Mouse (Mus musculus): ENCODE measurements around the gene Sgtb.

The Sgtb gene

DNA sequence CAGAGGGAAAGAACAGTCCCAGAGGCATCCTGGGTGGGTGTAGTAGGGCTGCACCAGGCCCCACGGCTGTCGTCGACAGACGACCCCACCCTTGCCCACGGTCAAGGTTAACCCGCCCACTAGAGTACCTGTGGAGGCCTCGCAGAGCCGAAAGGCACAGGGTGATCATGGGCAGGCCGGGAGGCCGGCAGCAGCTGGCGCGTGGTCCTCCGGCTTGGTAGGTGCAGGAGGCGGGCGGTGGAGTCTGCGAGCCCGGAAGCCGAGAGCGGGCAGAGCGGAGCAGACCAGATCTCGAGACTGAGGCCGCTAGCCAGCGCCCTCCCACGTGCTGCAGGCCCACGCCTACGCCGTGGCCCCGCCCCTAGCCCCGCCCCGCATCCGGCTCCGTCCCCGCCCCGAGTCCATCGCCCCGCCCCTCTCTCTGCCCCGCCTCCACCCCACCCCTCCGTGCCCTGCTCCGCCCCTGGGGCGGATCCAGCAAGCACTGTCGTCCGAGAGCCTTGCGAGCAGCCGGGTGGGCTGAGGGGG is at the start of gene Sgtb, which contains the start of gene Nln:
Gene Sgtb (plus strand): TSS at position 454 of the 528 bp plus-strand sequence.
Gene Nln (minus strand): TSS at position 327 of the 528 bp plus-strand sequence.
- peak; percentile 83 to 86 for DNase-seq (ENCODE audit: low spot score in 2 of 2)

DNA sequence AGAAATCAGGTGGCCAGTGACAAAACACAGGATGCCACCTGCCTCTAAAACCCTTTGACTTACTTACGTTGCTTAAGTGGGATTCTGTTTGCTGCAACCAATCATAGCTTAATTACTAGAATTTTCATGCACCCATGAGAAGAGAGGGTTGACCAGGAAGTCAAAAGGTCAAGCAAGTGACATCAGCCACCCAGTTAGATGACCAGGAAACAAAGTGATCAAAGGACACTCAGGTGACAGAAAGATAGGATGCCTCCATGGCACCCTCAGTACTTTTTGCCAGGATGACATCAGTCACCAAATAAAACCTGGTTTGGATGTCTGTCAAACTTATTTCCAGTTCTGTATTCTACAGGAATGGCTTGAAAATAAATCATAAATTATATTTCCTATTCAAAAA is 49.3 kb upstream of the Sgtb start:
- DNase-seq (ENCODE audit: low spot score in 2 of 2) = no peak

DNA sequence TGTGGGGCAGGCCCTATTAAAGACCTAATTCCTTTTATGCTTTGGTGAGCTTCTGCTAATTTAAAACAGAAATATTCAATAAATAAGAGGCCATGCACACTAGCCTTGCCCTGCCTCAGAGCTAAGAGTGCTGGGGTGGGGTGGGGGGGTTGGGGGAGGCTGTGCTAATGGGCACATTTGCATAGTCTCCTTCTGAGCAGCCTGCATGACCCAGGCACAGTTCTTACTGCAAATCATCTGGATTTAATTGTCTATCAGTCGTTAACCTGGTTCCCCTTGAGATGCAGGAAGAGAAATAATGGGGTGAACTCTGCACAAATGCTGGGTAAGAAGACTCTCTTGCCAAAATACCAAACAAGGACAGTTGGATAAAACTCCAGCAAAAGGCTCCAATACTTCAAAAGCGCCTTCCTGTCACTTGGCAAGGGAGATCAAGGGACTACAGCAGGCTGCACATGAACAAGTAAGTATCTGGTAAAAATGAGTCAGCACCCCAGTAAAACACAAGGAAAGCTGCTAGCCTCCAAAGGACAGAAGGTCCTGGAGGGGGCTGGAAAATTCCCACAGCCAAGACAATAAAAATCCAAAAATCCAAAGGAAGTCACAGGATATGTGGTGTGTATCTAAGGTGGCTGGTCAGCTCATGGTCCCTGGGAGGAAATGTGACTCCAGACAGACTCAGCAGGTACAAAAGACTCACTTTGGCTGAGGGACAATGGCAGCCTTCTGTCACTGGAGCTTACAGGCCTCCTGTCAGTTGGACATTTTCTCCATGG is 47.4 kb upstream of the Sgtb start:
- no peak for DNase-seq (ENCODE audit: low spot score in 2 of 2)

DNA sequence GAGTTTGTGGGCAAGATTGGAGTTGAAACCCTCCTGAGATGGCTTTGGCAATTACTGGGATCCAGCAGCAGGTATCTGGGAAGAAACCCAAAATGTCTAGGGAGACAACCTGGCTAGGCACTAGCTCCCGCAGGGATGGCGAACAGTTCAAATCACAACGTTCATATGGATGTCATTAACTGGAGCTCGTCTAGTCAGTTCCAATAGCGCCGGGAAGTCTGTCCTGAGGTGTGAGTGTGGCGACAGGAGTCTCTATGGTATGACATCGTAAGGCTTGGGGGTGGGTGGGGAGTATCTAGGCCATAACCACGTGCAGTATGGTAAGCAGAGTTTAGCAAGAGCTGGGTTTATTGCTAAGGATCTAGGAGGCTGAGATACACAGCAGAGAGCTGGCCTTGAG is 46.5 kb upstream of the Sgtb start:
- no peak for DNase-seq (ENCODE audit: low spot score in 2 of 2)

DNA sequence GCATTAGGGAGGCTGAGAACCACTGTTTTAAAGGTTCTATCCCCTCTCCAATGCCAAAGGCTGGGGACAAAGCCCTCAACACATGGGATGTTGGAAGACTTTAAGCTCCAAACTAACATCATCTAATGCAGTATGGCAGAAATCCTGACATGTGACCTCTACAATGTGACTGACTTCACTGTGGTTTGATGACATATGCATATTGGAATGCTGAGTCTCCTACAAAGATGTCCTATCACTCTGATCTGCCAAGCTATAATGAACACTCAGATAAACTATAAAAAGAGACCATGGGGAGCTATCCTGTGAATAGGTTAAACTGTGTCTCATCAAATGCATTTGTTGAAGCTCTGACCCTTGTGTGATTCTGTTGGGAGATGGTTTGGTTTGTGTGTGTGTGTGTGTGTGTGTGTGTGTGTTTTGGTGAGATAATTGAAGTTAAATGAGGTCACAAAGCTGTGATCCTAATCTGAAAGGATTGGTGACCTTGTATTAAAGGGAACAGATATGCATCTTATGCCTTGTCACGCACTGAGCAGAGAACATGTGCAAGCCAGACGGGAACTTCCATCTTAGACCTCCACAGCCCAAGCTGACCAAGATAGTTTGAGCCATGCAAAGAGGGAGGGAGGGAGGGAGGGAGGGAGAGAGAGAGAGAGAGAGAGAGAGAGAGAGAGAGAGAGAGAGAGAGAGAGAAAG is 43.7 kb upstream of the Sgtb start:
- no peak for DNase-seq (ENCODE audit: low spot score in 2 of 2)

DNA sequence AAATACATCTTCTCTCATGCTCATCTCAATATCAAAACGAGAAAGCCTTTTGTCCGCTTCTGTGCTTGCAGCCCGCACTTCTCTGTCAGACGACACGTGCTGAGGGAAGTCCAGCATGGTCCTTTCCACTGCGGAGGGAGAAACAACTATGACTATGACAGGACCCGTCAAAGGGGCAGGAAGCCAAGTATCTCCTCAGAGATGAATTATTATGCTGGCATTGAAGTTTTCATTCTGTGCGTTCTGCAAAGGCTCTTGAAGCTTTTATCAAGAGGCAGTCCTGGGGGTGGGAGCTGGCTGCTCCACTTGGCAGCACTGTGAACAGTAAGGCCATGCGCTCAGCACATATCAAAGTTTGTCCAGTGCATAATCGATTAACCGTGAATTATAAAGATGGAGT is 40.3 kb upstream of the Sgtb start:
- no peak for DNase-seq (ENCODE audit: low spot score in 2 of 2)

DNA sequence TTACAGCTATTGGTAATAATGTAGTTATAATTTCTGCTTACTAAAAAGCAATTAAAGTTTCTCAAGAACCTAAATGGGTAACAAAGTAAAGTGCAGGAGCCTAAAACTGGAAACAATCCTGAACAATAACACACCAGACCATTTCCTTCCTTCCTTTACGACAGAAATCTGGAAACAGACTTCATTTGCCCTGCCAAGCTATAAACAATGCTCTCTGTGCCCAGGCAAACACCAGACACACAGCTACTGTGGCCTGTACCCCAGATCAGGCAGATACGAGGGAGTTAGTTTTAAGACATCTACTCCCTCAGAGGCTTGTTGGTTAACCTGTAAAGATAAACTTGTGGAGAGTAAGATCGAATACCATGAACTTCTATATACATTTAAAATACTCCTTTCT is 38.8 kb upstream of the Sgtb start:
- peak in 1 of 2 experiments; percentile 25 for DNase-seq (ENCODE audit: low spot score in 2 of 2)

DNA sequence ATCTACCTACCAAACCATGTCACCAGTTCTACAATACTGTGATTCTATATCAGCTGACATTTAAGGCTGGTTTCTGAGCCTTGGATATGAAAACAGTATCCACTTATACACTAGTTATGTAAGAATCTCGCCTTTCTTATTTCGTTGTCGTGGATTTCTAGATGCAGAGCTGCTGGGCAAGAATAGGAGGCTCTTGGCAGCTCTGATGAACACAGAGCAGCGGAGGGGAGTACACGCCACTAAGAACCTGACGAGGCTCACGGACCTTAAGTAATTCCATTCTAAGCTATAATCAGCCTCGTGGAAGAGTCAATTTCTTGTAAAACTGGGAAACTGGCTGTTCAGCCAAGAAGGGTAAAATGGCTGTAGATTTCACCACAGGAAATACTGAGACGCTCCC is 37.2 kb upstream of the Sgtb start:
- DNase-seq (ENCODE audit: low spot score in 2 of 2) = no peak

DNA sequence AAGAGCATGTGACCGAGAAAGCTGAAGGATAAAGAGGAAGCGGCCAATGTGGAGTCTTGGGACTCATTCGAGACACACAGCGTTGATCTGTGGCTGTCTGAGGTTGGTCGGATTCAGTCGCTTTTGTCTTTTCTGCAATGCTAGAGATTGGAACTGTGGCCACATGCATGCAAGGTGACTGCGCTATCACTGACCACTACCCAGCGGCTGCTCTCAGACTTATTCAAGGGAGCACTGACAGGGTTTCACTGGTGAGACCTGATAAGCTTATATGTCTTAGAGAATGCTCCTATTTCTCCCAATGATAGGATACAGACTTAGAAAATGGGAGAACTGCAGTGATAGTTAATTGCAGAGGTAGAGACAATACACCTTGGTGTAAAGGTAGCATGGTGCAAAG is 35.3 kb upstream of the Sgtb start:
- no peak for DNase-seq (ENCODE audit: low spot score in 2 of 2)

DNA sequence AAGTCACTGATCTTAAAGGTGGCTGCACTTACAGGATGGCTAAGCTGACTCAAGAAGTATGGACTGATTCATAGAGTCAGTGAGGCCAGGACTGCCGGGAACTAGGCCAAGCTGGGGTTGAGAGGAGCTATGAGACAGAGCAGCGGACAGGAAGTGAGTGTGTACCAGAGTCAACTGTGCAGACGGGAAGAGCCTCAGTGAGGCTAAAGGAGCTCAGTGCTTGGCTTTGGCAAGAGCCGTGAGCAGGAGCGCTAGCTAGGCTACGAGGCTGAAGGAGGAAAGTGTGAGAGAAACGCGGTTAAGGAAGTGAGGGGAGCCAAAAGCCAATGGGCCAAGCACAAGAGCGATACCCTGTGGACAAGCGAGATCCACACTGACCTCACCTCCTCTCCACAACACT is 34.8 kb upstream of the Sgtb start:
- DNase-seq (ENCODE audit: low spot score in 2 of 2) = peak; percentile 68 to 70

DNA sequence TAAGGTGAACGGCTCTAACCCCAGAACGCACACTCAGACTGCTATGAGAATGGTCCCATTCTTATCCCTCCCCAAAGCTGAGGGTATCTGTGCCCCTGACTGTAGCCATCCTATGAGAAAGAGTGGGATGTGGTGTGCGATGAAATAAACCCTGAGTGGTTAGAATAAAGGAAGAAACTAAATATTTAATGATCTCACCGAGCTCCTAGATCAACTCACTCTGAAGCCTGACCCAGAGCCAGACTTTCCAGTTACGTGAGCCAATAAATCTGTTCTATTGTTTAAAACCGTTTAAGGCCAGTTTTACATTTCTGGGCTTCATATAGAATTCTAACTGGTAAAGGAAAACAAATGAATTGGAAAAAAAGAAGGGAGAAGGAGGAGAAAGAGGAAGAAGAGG is 32.5 kb upstream of the Sgtb start:
- no peak for DNase-seq (ENCODE audit: low spot score in 2 of 2)

DNA sequence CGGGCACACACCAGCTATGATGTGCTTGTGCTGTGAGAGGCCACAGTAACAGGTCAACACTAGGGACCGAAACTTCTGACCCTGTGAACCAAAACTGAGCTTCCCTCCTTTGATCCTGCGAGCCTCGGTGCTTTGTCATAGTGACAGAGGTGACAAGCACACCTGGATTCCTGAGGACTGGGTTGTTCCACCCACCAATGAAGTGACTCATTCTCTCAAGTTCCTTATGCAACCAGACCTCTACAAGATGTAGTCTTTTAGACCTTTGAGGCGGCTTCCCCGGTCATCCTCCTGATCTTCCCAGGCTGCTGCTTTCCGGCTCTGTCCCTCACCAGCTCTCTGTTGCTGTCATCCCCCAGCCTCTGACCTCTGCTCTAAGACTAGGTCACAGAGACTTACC is 27.0 kb upstream of the Sgtb start:
- no peak for DNase-seq (ENCODE audit: low spot score in 2 of 2)

DNA sequence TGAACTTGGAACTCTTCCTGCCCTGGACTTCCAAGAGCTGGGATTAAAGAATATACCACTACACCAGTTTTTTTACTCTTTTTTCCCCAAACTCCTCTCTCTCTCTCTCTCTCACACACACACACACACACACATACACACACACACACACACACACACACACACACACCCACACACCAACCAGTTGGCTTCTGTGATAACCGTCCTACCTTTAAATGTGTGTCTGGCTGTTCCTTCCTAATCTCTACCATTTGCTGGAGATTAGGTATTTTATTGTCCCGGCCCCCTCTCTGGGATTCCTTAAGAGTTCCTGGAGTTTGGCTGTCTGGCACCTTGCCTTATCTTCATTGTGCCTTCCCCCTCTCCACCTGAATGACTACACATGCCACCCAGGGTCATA is 24.9 kb upstream of the Sgtb start:
- DNase-seq (ENCODE audit: low spot score in 2 of 2) = no peak

DNA sequence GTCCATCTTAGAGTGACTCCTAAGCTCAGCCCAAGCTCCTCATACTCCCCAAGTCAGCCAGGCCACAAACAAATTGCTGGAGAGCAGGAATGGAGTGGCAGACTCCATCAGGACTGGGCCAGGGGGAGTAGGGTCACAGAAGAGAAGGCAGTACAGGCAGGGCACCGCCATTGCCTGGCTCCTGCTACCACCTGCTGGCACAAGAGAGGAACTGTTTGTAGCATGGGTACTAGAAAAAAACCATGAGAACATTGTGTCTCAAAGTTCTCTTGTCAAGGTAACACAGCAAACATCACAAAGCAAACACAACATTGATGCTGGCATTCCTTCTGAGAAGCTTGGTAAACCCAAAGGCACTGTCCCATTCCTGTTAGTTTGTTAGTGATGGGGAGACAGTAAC is 20.2 kb upstream of the Sgtb start:
- DNase-seq (ENCODE audit: low spot score in 2 of 2) = peak in 1 of 2 experiments; percentile 18

DNA sequence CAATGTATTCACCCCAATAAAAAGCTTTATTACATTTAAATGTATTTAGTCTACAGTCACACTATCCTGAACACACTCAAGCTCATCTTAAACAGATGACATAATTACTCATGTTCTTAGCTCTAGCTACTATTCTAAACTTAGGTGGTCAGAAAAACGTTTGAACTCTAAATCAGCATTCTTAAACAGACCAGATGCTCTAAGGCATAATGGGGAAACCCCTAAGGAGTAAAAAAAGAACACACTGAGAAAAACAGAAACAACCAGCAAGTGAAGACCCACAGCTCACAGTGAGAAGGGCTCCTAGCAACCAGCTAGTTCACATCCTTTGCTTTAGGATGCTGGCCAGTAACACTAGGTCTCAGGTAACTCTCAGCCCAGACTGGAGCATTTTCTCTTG is 17.8 kb upstream of the Sgtb start:
- DNase-seq (ENCODE audit: low spot score in 2 of 2) = no peak

DNA sequence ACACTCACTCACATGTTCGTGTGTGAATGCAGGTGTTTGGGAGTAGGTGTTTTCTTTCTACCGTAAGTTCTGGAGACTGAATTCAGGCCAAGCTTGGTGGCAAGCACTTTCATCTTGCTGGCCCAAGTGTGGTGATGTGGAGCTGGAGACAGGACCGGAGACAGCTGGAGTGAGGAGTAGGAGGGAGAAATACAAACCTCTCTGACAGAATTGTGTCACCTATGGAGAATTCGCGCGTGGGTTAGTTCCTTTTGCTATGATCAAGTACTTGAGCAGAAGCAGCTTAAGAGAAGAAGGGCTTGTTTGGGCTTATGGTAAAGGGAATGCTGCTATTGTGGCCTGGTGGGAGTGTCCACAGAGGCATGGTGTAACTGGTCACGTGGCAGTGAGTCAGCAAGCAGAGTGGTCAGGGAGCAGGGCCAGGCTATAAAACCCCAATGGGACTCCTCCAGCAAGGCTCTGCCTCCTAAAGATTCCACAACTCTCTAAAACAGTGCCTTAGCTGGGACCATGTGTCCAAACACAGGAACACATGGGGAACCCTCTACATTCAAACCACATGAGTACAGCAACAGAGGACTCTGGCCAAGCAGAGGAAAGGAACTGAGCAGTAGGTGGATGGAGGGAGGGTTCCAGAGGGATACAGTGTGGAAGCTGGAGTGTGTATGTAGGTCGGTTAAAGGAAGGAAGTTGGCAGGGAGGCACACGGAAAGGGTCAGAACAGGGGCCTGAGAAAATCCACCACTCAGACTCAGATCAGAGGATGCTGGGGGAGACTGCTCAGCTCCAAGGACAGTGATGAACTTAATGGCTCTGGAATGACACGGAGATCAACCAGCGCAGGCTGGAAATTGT is 14.8 kb upstream of the Sgtb start:
- peak; percentile 32 to 33 for DNase-seq (ENCODE audit: low spot score in 2 of 2)

DNA sequence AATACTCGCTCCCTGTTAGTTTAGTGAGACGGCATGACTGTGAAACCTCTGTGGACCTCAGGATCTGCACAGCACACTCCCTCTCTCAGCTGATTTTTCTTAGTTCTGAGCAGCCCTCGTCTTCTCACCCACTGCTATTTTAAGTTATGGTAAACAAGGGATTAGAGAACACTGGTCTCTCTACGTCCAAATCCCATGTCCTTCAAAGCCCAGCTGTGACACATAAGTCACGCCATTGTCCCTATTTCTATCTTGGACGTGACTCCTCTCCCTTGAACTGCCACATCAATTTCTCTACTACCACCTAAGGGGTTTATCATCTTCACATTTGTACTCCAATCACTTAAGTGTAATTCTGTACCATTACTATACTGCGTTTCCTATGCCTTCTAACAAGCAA is 13.6 kb upstream of the Sgtb start:
- DNase-seq (ENCODE audit: low spot score in 2 of 2) = no peak

DNA sequence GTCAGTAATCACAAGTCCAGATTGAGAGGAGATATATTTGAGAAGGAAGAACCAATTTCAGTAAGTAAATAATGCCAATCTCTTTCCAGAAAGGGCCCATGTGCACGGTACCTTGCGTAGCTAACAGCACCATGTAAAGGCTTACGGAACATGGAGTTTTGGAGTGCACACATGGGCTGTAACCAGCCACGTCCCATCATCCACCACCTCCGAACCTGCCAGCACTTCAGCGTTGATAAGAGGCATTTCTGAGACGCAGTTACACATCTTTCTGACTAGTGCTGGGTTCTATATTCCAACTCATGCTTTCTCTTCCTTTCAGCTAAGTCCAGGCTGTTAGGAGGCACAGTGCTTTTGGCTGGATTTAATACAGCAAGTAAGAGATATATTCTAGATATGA is 12.4 kb upstream of the Sgtb start:
- no peak for DNase-seq (ENCODE audit: low spot score in 2 of 2)

DNA sequence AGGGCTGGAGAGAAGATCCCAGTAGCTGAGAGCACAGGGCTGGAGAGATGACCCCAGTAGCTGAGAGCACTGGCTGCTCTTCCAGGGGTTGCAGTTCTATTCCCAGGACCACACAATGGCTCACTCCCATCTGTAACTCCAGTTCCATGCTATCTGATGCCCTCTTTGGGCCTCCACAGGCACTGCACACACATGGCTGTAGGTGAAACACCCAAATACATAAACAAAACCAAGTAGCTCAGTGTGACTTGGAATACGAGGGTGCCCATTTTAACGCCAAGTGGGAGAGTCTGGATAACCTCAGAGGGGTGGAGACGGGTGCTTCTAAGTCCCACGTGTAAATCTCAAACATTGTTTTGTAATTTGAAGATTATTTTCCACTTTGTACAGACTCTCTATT is 9.1 kb upstream of the Sgtb start:
- no peak for DNase-seq (ENCODE audit: low spot score in 2 of 2)

DNA sequence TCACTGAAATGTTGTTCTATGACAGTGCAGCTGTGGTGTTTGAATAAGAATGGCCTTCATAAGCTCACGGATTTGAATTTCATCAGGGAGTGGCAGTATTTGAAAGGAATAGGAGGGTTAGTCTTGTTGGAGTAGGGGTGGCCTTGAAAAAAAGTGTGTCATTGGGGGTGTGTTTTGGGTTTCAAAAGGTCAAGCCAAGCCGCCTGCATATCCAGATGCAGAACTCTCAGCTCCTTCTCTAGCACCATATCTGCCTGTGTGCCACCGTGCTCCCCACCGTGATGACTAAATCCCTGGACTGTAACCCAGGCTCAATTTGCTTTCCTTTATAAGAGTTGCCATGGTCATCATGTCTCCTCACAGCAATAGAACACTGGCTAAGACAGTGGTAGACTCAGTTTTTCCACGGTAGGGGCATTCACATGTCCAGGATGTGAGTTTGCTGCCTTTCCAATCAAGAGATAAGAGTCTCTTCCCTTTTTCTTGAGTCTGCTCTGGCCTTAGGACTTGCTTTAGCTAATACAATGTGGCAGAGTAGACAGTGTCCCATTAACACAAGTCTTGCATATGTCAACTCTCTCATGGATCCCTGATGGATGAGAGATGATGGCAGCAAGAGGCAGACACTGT is 7.8 kb upstream of the Sgtb start:
- DNase-seq (ENCODE audit: low spot score in 2 of 2) = no peak

DNA sequence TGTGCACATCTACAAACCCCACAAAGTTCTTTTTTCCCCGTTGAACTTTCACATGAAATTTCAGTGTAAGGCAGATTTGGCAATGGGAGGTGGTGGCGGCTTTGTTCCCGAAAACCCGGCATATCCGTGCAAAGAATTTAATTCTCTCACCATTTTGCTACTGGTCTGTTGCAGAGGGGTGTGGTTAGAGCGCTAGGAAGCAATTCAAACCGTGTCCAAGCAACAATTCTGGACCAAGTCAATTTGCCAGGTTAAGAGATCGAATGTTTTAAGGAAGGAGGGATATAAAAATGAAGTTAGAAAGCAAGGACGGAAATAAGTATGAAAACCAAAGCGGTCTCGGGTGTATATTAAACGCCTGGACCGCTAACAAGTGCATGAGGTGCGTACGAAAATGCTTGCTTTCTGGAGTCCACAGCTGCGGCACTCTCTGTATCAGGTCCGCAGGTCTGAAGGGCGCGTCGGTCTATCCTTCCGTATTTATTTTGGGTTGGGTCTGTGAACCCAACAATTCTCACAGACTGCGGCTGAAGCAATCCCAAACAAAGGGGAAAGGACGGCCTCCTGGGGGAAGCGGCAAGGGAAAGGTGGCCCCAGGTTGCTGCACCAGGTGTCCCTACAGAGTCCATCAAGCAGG is 772 bp upstream of the Sgtb start:
- DNase-seq (ENCODE audit: low spot score in 2 of 2) = no peak
